Mouse (Mus musculus): Measurements from ENCODE around the gene Ryr2. TPM values are rescaled to one million over a fixed set of nuclear protein-coding genes. Genes with fewer than 3 reads are reported as not detected.

Gene Ryr2
- total and polyA plus RNA-seq, 3 experiments, result 127 to 1,020 (median 877) TPM

DNA sequence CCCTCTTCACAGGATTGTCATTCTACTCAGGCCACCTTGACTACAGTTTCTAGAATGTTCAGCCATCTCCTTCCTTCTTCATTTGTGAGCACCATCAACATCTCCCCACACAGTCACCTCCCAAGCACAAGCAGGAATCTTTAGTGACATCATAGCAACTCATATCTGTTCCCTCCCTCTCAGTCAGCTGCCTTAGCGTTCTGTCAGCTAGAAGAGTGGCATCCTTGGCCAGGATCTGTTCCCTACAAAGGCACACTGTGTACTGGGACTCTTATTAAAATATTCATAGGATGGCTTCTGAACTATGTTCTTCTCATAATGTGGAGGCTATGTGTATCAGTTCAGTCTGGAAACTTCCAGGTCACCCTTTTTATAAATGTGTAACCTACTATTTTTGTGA, 8.1 kb upstream of the Ryr2 start:
- Histone ChIP-seq H3K36me3 (ENCODE audit: control insufficient read depth, insufficient read depth, low read length) (no peaks in the 10 kb centered on the region), H3K79me2 (replicated peaks; ENCODE audit: control insufficient read depth, insufficient read depth, low read length) (no peaks in the 10 kb centered on the region), H3K4me3 (no peak overlapping the region), H3K9ac (ENCODE audit: low read depth, low read length) (no peak overlapping the region), H3K27me3 (ENCODE audit: control insufficient read depth, insufficient read depth, low read length) (no peaks in the 10 kb centered on the region), H3K27ac (peak overlapping the region; percentile 47), H3K4me1 (ENCODE audit: control insufficient read depth, insufficient read depth, low read length) (peaks cover 1% of the 10 kb centered on the region)
- no peak for DNase-seq
- TF ChIP-seq EP300 (IDR thresholded peaks at IDR 0.05; ENCODE audit: insufficient read depth, low read depth, low read length) (peak; percentile 83), POLR2A (IDR thresholded peaks at IDR 0.05; ENCODE audit: insufficient read depth, low read depth, low read length) (no peak), CTCF (IDR thresholded peaks at IDR 0.05) (no peak)
- intact Hi-C loops (cut with DNase I), result no loop called here
- 26% methylated on average over 1 of the region's 1 CpGs for WGBS

GRCm38 (mm10) chr13:12108955-12109354, 2.2 kb upstream of the Ryr2 start:
- no peak overlapping the region for H3K27ac ChIP-seq
- intact Hi-C loops (cut with DNase I), result no loop called here
- DNase-seq, result no peak
- no peak for TF ChIP-seq CTCF (IDR thresholded peaks at IDR 0.05)
- TF ChIP-seq EP300 (IDR thresholded peaks at IDR 0.05; ENCODE audit: insufficient read depth, low read depth, low read length), result no peak
- TF ChIP-seq POLR2A (IDR thresholded peaks at IDR 0.05; ENCODE audit: insufficient read depth, low read depth, low read length), result no peak
- no peaks in the 10 kb centered on the region for H3K27me3 ChIP-seq (ENCODE audit: control insufficient read depth, insufficient read depth, low read length)
- no peak overlapping the region for H3K4me3 ChIP-seq
- H3K4me1 ChIP-seq (ENCODE audit: control insufficient read depth, insufficient read depth, low read length), result no peaks in the 10 kb centered on the region
- no peaks in the 10 kb centered on the region for H3K79me2 ChIP-seq (replicated peaks; ENCODE audit: control insufficient read depth, insufficient read depth, low read length)
- no peaks in the 10 kb centered on the region for H3K36me3 ChIP-seq (ENCODE audit: control insufficient read depth, insufficient read depth, low read length)
- 77% methylated on average over 1 of the region's 1 CpGs for WGBS
- no peak overlapping the region for H3K9ac ChIP-seq (ENCODE audit: low read depth, low read length)

DNA sequence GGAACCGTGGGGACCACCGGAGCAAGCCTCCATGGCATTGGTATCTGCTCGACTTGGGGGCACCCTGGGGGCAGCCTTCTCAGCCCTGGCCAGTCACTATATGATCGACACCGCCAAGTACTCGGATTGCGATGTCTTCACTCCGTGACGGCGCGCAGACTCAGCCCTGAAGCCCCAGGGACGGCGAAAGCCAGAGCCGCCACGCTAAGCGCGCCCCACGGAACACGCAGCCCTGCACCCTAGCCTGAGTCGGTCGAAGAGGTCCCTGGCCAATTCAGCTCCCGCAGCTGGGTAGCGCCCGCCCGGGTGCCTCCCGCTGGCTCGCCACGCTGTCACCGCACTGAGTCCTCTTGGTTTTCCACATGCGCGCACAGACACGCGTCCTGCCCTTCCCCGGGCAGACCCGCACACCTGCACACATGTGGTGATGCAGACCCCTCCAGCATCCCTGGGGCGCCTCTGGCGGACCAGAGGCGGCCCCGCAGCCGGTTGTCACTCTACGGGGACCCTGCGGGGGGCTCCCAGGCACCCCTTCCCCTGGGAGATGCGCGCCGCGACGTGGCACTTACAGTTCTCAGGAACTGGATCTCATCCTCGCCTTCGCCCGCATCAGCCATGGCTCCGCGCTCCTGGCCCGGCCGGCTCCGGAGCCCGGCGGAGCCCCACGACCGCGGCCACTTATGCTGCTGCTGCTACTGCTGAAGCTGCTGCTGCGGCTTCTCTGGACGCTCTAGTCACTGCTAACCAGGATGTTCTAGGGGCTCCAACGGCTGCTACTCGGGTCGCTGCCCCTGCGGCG, 716 bp downstream of the Ryr2 start:
- Histone ChIP-seq H3K4me1 (ENCODE audit: control insufficient read depth, insufficient read depth, low read length) (no peaks in the 10 kb centered on the region), H3K4me3 (peak overlapping the region; percentile 61), H3K36me3 (ENCODE audit: control insufficient read depth, insufficient read depth, low read length) (no peaks in the 10 kb centered on the region), H3K79me2 (replicated peaks; ENCODE audit: control insufficient read depth, insufficient read depth, low read length) (no peaks in the 10 kb centered on the region), H3K27me3 (ENCODE audit: control insufficient read depth, insufficient read depth, low read length) (no peaks in the 10 kb centered on the region), H3K27ac (peak overlapping the region; percentile 92), H3K9ac (ENCODE audit: low read depth, low read length) (peak overlapping the region; percentile 88)
- peak in 1 of 2 experiments; percentile 41 for DNase-seq
- intact Hi-C loops (cut with DNase I), result loop anchor here (2.0 kb wide), 1 partner anchor 27 kb away; no protein-coding TSS in a partner anchor
- WGBS, result under 1% methylated on average over 67 of the region's 67 CpGs
- TF ChIP-seq CTCF (IDR thresholded peaks at IDR 0.05) (peak; percentile 25; the same call in 1 of the 2 replicates), POLR2A (IDR thresholded peaks at IDR 0.05; ENCODE audit: insufficient read depth, low read depth, low read length) (no peak), EP300 (IDR thresholded peaks at IDR 0.05; ENCODE audit: insufficient read depth, low read depth, low read length) (no peak)

- intact Hi-C loops (cut with DNase I), result no loop called here
- H3K4me3 ChIP-seq, result peak overlapping the region; percentile 61
- no peaks in the 10 kb centered on the region for H3K27me3 ChIP-seq (ENCODE audit: control insufficient read depth, insufficient read depth, low read length)
- H3K27ac ChIP-seq, result peak overlapping the region; percentile 92
- H3K79me2 ChIP-seq (replicated peaks; ENCODE audit: control insufficient read depth, insufficient read depth, low read length), result no peaks in the 10 kb centered on the region; the same call in 1 of the 2 replicates
- WGBS, result 6% methylated on average over 17 of the region's 17 CpGs
- no peak for TF ChIP-seq CTCF (IDR thresholded peaks at IDR 0.05)
- no peak for TF ChIP-seq POLR2A (IDR thresholded peaks at IDR 0.05; ENCODE audit: insufficient read depth, low read depth, low read length)
- TF ChIP-seq EP300 (IDR thresholded peaks at IDR 0.05; ENCODE audit: insufficient read depth, low read depth, low read length), result no peak
- no peaks in the 10 kb centered on the region for H3K36me3 ChIP-seq (ENCODE audit: control insufficient read depth, insufficient read depth, low read length)
- H3K4me1 ChIP-seq (ENCODE audit: control insufficient read depth, insufficient read depth, low read length), result no peaks in the 10 kb centered on the region
- no peak for DNase-seq
- peak overlapping the region; percentile 88 for H3K9ac ChIP-seq (ENCODE audit: low read depth, low read length)
These were observed 1.4 kb downstream of the Ryr2 start for GRCm38 (mm10) chr13:12105231-12105829.

DNA sequence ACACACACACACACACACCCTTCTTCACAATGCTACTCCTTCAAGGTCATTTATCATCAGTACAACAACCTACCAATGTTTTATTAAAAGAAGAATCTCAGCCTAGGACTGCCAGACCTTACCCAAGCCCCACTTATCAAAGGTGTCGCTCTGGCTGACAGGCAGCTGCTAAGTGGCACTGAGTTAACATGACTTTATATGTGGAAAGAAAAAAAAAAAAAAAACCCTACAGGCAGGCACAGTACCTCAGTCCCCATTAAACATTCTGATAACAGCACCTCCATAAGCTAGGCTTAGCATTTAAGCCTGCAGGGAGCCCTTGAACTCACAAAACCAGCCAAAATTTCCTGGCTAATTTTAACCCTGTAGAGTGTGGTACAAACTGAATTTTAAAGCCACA, 2.4 kb downstream of the Ryr2 start:
- Histone ChIP-seq H3K27me3 (ENCODE audit: control insufficient read depth, insufficient read depth, low read length) (no peaks in the 10 kb centered on the region), H3K9ac (ENCODE audit: low read depth, low read length) (peak overlapping the region; percentile 88), H3K4me1 (ENCODE audit: control insufficient read depth, insufficient read depth, low read length) (no peaks in the 10 kb centered on the region), H3K79me2 (replicated peaks; ENCODE audit: control insufficient read depth, insufficient read depth, low read length) (no peaks in the 10 kb centered on the region; the same call in 1 of the 2 replicates), H3K27ac (peak overlapping the region; percentile 88), H3K4me3 (peak overlapping the region; percentile 56), H3K36me3 (ENCODE audit: control insufficient read depth, insufficient read depth, low read length) (peaks cover 1% of the 10 kb centered on the region; the same call in 1 of the 2 replicates)
- TF ChIP-seq POLR2A (IDR thresholded peaks at IDR 0.05; ENCODE audit: insufficient read depth, low read depth, low read length) (peak; percentile 48; the same call in 1 of the 2 replicates), CTCF (IDR thresholded peaks at IDR 0.05) (no peak), EP300 (IDR thresholded peaks at IDR 0.05; ENCODE audit: insufficient read depth, low read depth, low read length) (peak; percentile 71; the same call in 1 of the 2 replicates)
- intact Hi-C loops (cut with DNase I), result no loop called here
- 36% methylated on average over 1 of the region's 1 CpGs for WGBS
- peak in 1 of 2 experiments; percentile 44 for DNase-seq
